Mouse (Mus musculus): ENCODE results near the gene Rxrb.

The Rxrb gene

GRCm38 (mm10) chr17:34057224-34057623 lies 25.6 kb downstream of the Rxrb start:
- DNase-seq (ENCODE audit: low spot score): no peak

GRCm38 (mm10) chr17:34068864-34069263 lies 37.3 kb downstream of the Rxrb start:
- no peak for DNase-seq (ENCODE audit: low spot score)

GRCm38 (mm10) chr17:34072091-34072490 lies 40.5 kb downstream of the Rxrb start:
- DNase-seq (ENCODE audit: low spot score): no peak

GRCm38 (mm10) chr17:34075271-34075670 lies 43.7 kb downstream of the Rxrb start:
- DNase-seq (ENCODE audit: low spot score): peak; percentile 79

- peak; percentile 71 for DNase-seq (ENCODE audit: low spot score)
Measured at GRCm38 (mm10) chr17:34077549-34077948, 45.9 kb downstream of the Rxrb start.

- no peak for DNase-seq (ENCODE audit: low spot score)
Measured at GRCm38 (mm10) chr17:34078148-34078547, 46.5 kb downstream of the Rxrb start.

- no peak for DNase-seq (ENCODE audit: low spot score)
Measured at GRCm38 (mm10) chr17:34079002-34079401, 47.4 kb downstream of the Rxrb start.

GRCm38 (mm10) chr17:34079621-34080020 lies 48.0 kb downstream of the Rxrb start:
- peak; percentile 71 for DNase-seq (ENCODE audit: low spot score)

- DNase-seq (ENCODE audit: low spot score): no peak
Measured at GRCm38 (mm10) chr17:34083104-34083503, 51.5 kb downstream of the Rxrb start.

GRCm38 (mm10) chr17:34087386-34087785 lies 55.8 kb downstream of the Rxrb start:
- DNase-seq (ENCODE audit: low spot score): no peak
